Mouse (Mus musculus): ENCODE data around the gene Ddx58. TPM values are rescaled to one million over a fixed set of nuclear protein-coding genes. Genes with fewer than 3 reads are reported as not detected.

The Ddx58 gene
- polyA plus RNA-seq, 1 experiment: 58.4 TPM

GRCm38 (mm10) chr4:40267681-40268080 is 28.1 kb upstream of the Ddx58 start:
- Histone ChIP-seq H3K4me3 (ENCODE audit: insufficient read depth, low read length) (peak overlapping the region; percentile 92), H3K4me1 (ENCODE audit: control insufficient read depth, insufficient read depth, low read length) (0 out of 2 replicates have a peak, but pooled peaks cover 6% of the 10 kb centered on the region), H3K27ac (ENCODE audit: insufficient read depth, low read length) (no peak overlapping the region)
- no peak for TF ChIP-seq CTCF (IDR thresholded peaks at IDR 0.05; ENCODE audit: borderline replicate concordance, insufficient read depth, low read length)
- TF ChIP-seq POLR2A (IDR thresholded peaks at IDR 0.05; ENCODE audit: low read depth, low read length): no peak

- H3K4me1 ChIP-seq (ENCODE audit: control insufficient read depth, insufficient read depth, low read length): 0 out of 2 replicates have a peak, but pooled peaks cover 6% of the 10 kb centered on the region
- TF ChIP-seq CTCF (IDR thresholded peaks at IDR 0.05; ENCODE audit: borderline replicate concordance, insufficient read depth, low read length) (no peak), POLR2A (IDR thresholded peaks at IDR 0.05; ENCODE audit: low read depth, low read length) (no peak)
- no peak overlapping the region for H3K4me3 ChIP-seq (ENCODE audit: insufficient read depth, low read length)
- no peak overlapping the region for H3K27ac ChIP-seq (ENCODE audit: insufficient read depth, low read length)
Measured at GRCm38 (mm10) chr4:40264321-40264720, 24.7 kb upstream of the Ddx58 start.

GRCm38 (mm10) chr4:40254385-40255103 is 14.9 kb upstream of the Ddx58 start:
- no peak overlapping the region for H3K4me3 ChIP-seq (ENCODE audit: insufficient read depth, low read length)
- no peak for TF ChIP-seq CTCF (IDR thresholded peaks at IDR 0.05; ENCODE audit: borderline replicate concordance, insufficient read depth, low read length)
- no peak for TF ChIP-seq POLR2A (IDR thresholded peaks at IDR 0.05; ENCODE audit: low read depth, low read length)
- no peak overlapping the region for H3K27ac ChIP-seq (ENCODE audit: insufficient read depth, low read length)
- no peaks in the 10 kb centered on the region for H3K4me1 ChIP-seq (ENCODE audit: control insufficient read depth, insufficient read depth, low read length)

- H3K4me1 ChIP-seq (ENCODE audit: control insufficient read depth, insufficient read depth, low read length): no peaks in the 10 kb centered on the region
- no peak for TF ChIP-seq CTCF (IDR thresholded peaks at IDR 0.05; ENCODE audit: borderline replicate concordance, insufficient read depth, low read length)
- no peak for TF ChIP-seq POLR2A (IDR thresholded peaks at IDR 0.05; ENCODE audit: low read depth, low read length)
- H3K4me3 ChIP-seq (ENCODE audit: insufficient read depth, low read length): no peak overlapping the region
- H3K27ac ChIP-seq (ENCODE audit: insufficient read depth, low read length): no peak overlapping the region
Measured at GRCm38 (mm10) chr4:40253766-40254165, 14.1 kb upstream of the Ddx58 start.

GRCm38 (mm10) chr4:40250984-40251383 is 11.4 kb upstream of the Ddx58 start:
- Histone ChIP-seq H3K27ac (ENCODE audit: insufficient read depth, low read length) (no peak overlapping the region), H3K4me3 (ENCODE audit: insufficient read depth, low read length) (no peak overlapping the region), H3K4me1 (ENCODE audit: control insufficient read depth, insufficient read depth, low read length) (no peaks in the 10 kb centered on the region)
- TF ChIP-seq POLR2A (IDR thresholded peaks at IDR 0.05; ENCODE audit: low read depth, low read length): no peak
- TF ChIP-seq CTCF (IDR thresholded peaks at IDR 0.05; ENCODE audit: borderline replicate concordance, insufficient read depth, low read length): no peak

GRCm38 (mm10) chr4:40244035-40244434 is 4.4 kb upstream of the Ddx58 start:
- H3K4me1 ChIP-seq (ENCODE audit: control insufficient read depth, insufficient read depth, low read length): no peaks in the 10 kb centered on the region
- TF ChIP-seq POLR2A (IDR thresholded peaks at IDR 0.05; ENCODE audit: low read depth, low read length) (no peak), CTCF (IDR thresholded peaks at IDR 0.05; ENCODE audit: borderline replicate concordance, insufficient read depth, low read length) (no peak)
- no peak overlapping the region for H3K27ac ChIP-seq (ENCODE audit: insufficient read depth, low read length)
- H3K4me3 ChIP-seq (ENCODE audit: insufficient read depth, low read length): no peak overlapping the region

- TF ChIP-seq CTCF (IDR thresholded peaks at IDR 0.05; ENCODE audit: borderline replicate concordance, insufficient read depth, low read length): no peak
- TF ChIP-seq POLR2A (IDR thresholded peaks at IDR 0.05; ENCODE audit: low read depth, low read length): no peak
- Histone ChIP-seq H3K27ac (ENCODE audit: insufficient read depth, low read length) (no peak overlapping the region), H3K4me1 (ENCODE audit: control insufficient read depth, insufficient read depth, low read length) (no peaks in the 10 kb centered on the region), H3K4me3 (ENCODE audit: insufficient read depth, low read length) (no peak overlapping the region)
Measured at GRCm38 (mm10) chr4:40243006-40243405, 3.4 kb upstream of the Ddx58 start.

- H3K4me1 ChIP-seq (ENCODE audit: control insufficient read depth, insufficient read depth, low read length): no peaks in the 10 kb centered on the region
Measured at GRCm38 (mm10) chr4:40241928-40242327, 2.3 kb upstream of the Ddx58 start.

GRCm38 (mm10) chr4:40240272-40240744 is 680 bp upstream of the Ddx58 start:
- Histone ChIP-seq H3K4me1 (ENCODE audit: control insufficient read depth, insufficient read depth, low read length) (no peaks in the 10 kb centered on the region), H3K27ac (ENCODE audit: insufficient read depth, low read length) (0 out of 2 replicates have a peak overlapping the region, but pooled peaks have one; percentile 91), H3K4me3 (ENCODE audit: insufficient read depth, low read length) (peak overlapping the region; percentile 82)
- TF ChIP-seq POLR2A (IDR thresholded peaks at IDR 0.05; ENCODE audit: low read depth, low read length) (no peak), CTCF (IDR thresholded peaks at IDR 0.05; ENCODE audit: borderline replicate concordance, insufficient read depth, low read length) (no peak)

More at GRCm38 (mm10) chr4:40241928-40242327, 2.3 kb upstream of the Ddx58 start:
- H3K27ac ChIP-seq (ENCODE audit: insufficient read depth, low read length): no peak overlapping the region
- TF ChIP-seq POLR2A (IDR thresholded peaks at IDR 0.05; ENCODE audit: low read depth, low read length) (no peak), CTCF (IDR thresholded peaks at IDR 0.05; ENCODE audit: borderline replicate concordance, insufficient read depth, low read length) (no peak)
- H3K4me3 ChIP-seq (ENCODE audit: insufficient read depth, low read length): no peak overlapping the region
